9 mouse cellular contexts compared by ENCODE assay signal in genomic region chr8:115942731-115943509, GRCm38 (mm10).
A peak's percentile ranks its signal among the peaks of the same experiment; 100 is the strongest.
DNase-seq lines count a peak whose midpoint lies in the region; ATAC-seq lines count a peak whose summit lies in the region.
"Had no signal": no experiment of that assay in that cellular context is flagged by ENCODE, and none has a peak within 500 bp of the region (broad histone marks: within the 10 kb centered on the region; RNA-seq: fewer than 3 reads in every experiment).

No protein-coding gene starts in this region.

- H3K4me3 ChIP-seq in embryonic facial prominence, embryonic 13.5 days: no peak overlapping the region
- no peak overlapping the region for H3K4me3 ChIP-seq in stomach, embryonic 14.5 days (ENCODE audit: low read depth, low read length)
- no peak overlapping the region for H3K4me3 ChIP-seq in liver, embryonic 11.5 days (ENCODE audit: low read depth, low read length)
- H3K4me3 ChIP-seq: megakaryocyte, embryonic 14.5 days had no signal

- 17% methylated on average over 16 of the region's 16 CpGs for WGBS in embryonic facial prominence, embryonic 13.5 days
- 27% methylated on average over 16 of the region's 16 CpGs for WGBS in stomach, embryonic 14.5 days
- 58% methylated on average over 16 of the region's 16 CpGs for WGBS in liver, embryonic 11.5 days

- intact Hi-C loops in heart, postnatal 25 days (cut with DNase I): no loop called here

- 0 out of 2 replicates have a peak, but pooled peaks have one; percentile 67 for ATAC-seq in embryonic facial prominence, embryonic 13.5 days (ENCODE audit: insufficient number of reproducible peaks, insufficient read depth, low FRiP score, low TSS enrichment, low read depth)
- peak; percentile 61; the same call in 1 of the 2 replicates for ATAC-seq in stomach, embryonic 14.5 days (ENCODE audit: insufficient number of reproducible peaks, insufficient read depth, low FRiP score, low read depth)
- no peak for ATAC-seq in liver, embryonic 11.5 days (replicated peaks; ENCODE audit: low FRiP score)

- H3K27ac ChIP-seq in embryonic facial prominence, embryonic 13.5 days: peak overlapping the region; percentile 81
- H3K27ac ChIP-seq in stomach, embryonic 14.5 days (ENCODE audit: low read length): peak overlapping the region; percentile 39; the same call in 1 of the 2 replicates
- no peak overlapping the region for H3K27ac ChIP-seq in liver, embryonic 11.5 days (ENCODE audit: low read depth, low read length)

- peak overlapping the region; percentile 11; the same call in 1 of the 2 replicates for H3K9ac ChIP-seq in embryonic facial prominence, embryonic 13.5 days
- no peak overlapping the region for H3K9ac ChIP-seq in stomach, embryonic 14.5 days (replicated peaks; ENCODE audit: low read depth, low read length)
- no peak overlapping the region for H3K9ac ChIP-seq in liver, embryonic 11.5 days (ENCODE audit: low read depth, low read length)

- peak; percentile 13 for DNase-seq in adrenal gland, postnatal 14 days
- DNase-seq in adrenal gland, postnatal 4 days (ENCODE audit: low spot score in 2 of 2): no peak
- peak; percentile 9 for DNase-seq in heart, postnatal 25 days (ENCODE audit: low spot score)
- DNase-seq in layer of hippocampus, adult 9-11 months: peak; percentile 16
- DNase-seq in lung, postnatal 36 days: peak; percentile 59
- no peak for DNase-seq in liver, embryonic 11.5 days (ENCODE audit: low spot score)

- H3K4me2 ChIP-seq in embryonic facial prominence, embryonic 13.5 days: peak overlapping the region; percentile 50
- H3K4me2 ChIP-seq in stomach, embryonic 14.5 days (replicated peaks; ENCODE audit: low read depth, low read length): peak overlapping the region; percentile 25
- no peak overlapping the region; the same call in 1 of the 2 replicates for H3K4me2 ChIP-seq in liver, embryonic 11.5 days

- H3K36me3 ChIP-seq in embryonic facial prominence, embryonic 13.5 days: no peaks in the 10 kb centered on the region
- no peaks in the 10 kb centered on the region for H3K36me3 ChIP-seq in stomach, embryonic 14.5 days (ENCODE audit: control insufficient read depth, insufficient read depth, low read length)
- H3K36me3 ChIP-seq in liver, embryonic 11.5 days (ENCODE audit: control insufficient read depth, insufficient read depth, low read length): no peaks in the 10 kb centered on the region

- peaks cover 34% of the 10 kb centered on the region for H3K4me1 ChIP-seq in embryonic facial prominence, embryonic 13.5 days
- H3K4me1 ChIP-seq in stomach, embryonic 14.5 days (ENCODE audit: control insufficient read depth, insufficient read depth, low read length): peaks cover 9% of the 10 kb centered on the region
- H3K4me1 ChIP-seq in liver, embryonic 11.5 days (replicated peaks; ENCODE audit: control insufficient read depth, insufficient read depth, low read length): no peaks in the 10 kb centered on the region
- H3K4me1 ChIP-seq: megakaryocyte, embryonic 14.5 days had no signal

- H3K9me3 ChIP-seq in embryonic facial prominence, embryonic 13.5 days: no peaks in the 10 kb centered on the region
- H3K9me3 ChIP-seq in stomach, embryonic 14.5 days (ENCODE audit: control insufficient read depth, low read depth, low read length): no peaks in the 10 kb centered on the region
- no peaks in the 10 kb centered on the region for H3K9me3 ChIP-seq in liver, embryonic 11.5 days (ENCODE audit: control insufficient read depth, low read length)

- no peaks in the 10 kb centered on the region for H3K27me3 ChIP-seq in embryonic facial prominence, embryonic 13.5 days
- no peaks in the 10 kb centered on the region for H3K27me3 ChIP-seq in stomach, embryonic 14.5 days (ENCODE audit: control insufficient read depth, insufficient read depth, low read length)
- no peaks in the 10 kb centered on the region for H3K27me3 ChIP-seq in liver, embryonic 11.5 days (replicated peaks; ENCODE audit: control insufficient read depth, insufficient read depth, low read length)
- H3K27me3 ChIP-seq: megakaryocyte, embryonic 14.5 days had no signal

Comparison
In these comparisons a context has a peak if more than half of its experiments do, and no peak if none do; other contexts are left out.
1. DNase-seq: peak in adrenal gland, postnatal 14 days (single experiment), heart, postnatal 25 days (single experiment), layer of hippocampus, adult 9-11 months (single experiment) and lung, postnatal 36 days (single experiment); none in adrenal gland, postnatal 4 days (0 of 2) and liver, embryonic 11.5 days (single experiment).